Mouse (Mus musculus) hindbrain, embryonic 11.5 days (tissue): ENCODE measurements around the gene Hs6st3. TPM values are rescaled to one million over a fixed set of nuclear protein-coding genes. Genes with fewer than 3 reads are reported as not detected.

Experiments
- ATAC-seq: fragments of 200-750 bp; cut with Nextera tagmentation; 2 replicates; pipeline ENCODE4 v1.8.0; 2017; ENCODE audit warnings: mild to moderate bottlenecking, moderate TSS enrichment, moderate library complexity; ENCODE audit not compliant: low FRiP score
- DNase-seq: peaks from one replicate; pipeline ENCODE4 v3.0.0-alpha.2; 2015; ENCODE audit warnings: low spot score
- H3K27ac ChIP-seq: fragments of 300-500 bp; sonication (generic); 2 replicates; pipeline ENCODE4 v1.5.1; 2014; ENCODE audit warnings: mild to moderate bottlenecking, low read depth, low read length
- H3K27me3 ChIP-seq: fragments of 300-500 bp; sonication (generic); 2 replicates; pipeline ENCODE4 v1.6.1; 2014; ENCODE audit warnings: mild to moderate bottlenecking, low read length, moderate library complexity, mixed read lengths; ENCODE audit not compliant: control insufficient read depth, insufficient read depth
- H3K36me3 ChIP-seq: fragments of 300-500 bp; sonication (generic); 2 replicates; pipeline ENCODE4 v1.6.1; 2014; ENCODE audit warnings: mild to moderate bottlenecking, low read length, moderate library complexity, mixed read lengths; ENCODE audit not compliant: control insufficient read depth, insufficient read depth
- H3K4me1 ChIP-seq: fragments of 300-500 bp; sonication (generic); replicated peaks from 2 replicates; pipeline ENCODE4 v1.6.1; 2014; ENCODE audit warnings: low read length, mixed read lengths; ENCODE audit not compliant: control insufficient read depth, insufficient read depth
- H3K4me2 ChIP-seq: fragments of 300-500 bp; sonication (generic); replicated peaks from 2 replicates; pipeline ENCODE4 v1.6.1; 2014; ENCODE audit warnings: mild to moderate bottlenecking, low read depth, low read length
- H3K4me3 ChIP-seq: fragments of 300-500 bp; sonication (generic); 2 replicates; pipeline ENCODE4 v1.5.1; 2014; ENCODE audit warnings: low read depth, low read length
- H3K9ac ChIP-seq: fragments of 300-500 bp; sonication (generic); 2 replicates; pipeline ENCODE4 v1.6.1; 2014; ENCODE audit warnings: low read depth, low read length
- H3K9me3 ChIP-seq: fragments of 300-500 bp; sonication (generic); 2 replicates; pipeline ENCODE4 v1.6.1; 2016; ENCODE audit warnings: low read length; ENCODE audit not compliant: control insufficient read depth
- WGBS: fragments of 180-500 bp; shearing (Covaris S2); extraction: QIAGEN DNeasy Blood & Tissue Kit; methylation state at CpG from one replicate; pipeline ENCODE4 v1.1.7; 2014; 5-methylcytosine and 5-hydroxymethylcytosine counted together
- polyA plus RNA-seq: library from polyadenylated mRNA; unstranded; fragments of >200 nt; fragmentation: Nextera tagmentation; extraction: Ambion mirVana; gene quantifications from 2 replicates; pipeline ENCODE4 v1.2.1, GENCODE M21; 2014

Gene Hs6st3
- polyA plus RNA-seq, 1 experiment from 2014 or later, result 0.57 TPM

DNA sequence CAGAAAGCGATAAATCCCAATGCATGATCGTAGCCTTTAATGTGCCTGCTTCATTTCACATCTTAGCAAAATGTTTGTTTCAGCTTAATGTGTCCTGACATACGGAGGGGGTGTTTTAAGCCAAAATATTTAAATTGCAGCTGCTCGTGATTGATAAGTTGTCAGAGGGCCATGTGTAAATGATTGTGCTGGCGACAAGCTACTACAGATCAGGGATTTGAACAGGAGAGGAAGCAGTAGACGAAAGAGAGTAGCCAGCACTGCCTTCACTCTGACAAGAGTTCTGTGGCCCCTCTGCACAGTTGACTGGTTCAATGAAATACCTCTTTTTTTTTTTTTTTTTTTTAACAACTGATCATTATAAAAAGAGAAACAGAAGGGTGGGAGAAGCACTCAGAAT lies 587.0 kb downstream of the Hs6st3 start:
- no peaks in the 10 kb centered on the region for H3K9me3 ChIP-seq
- H3K4me3 ChIP-seq, result no peak overlapping the region
- 83% methylated on average over 6 of the region's 6 CpGs for WGBS
- no peaks in the 10 kb centered on the region for H3K4me1 ChIP-seq
- DNase-seq, result no peak
- no peaks in the 10 kb centered on the region for H3K36me3 ChIP-seq
- no peaks in the 10 kb centered on the region for H3K27me3 ChIP-seq
- H3K27ac ChIP-seq, result no peak overlapping the region
- ATAC-seq, result no peak
- no peak overlapping the region for H3K4me2 ChIP-seq
- H3K9ac ChIP-seq, result no peak overlapping the region

DNA sequence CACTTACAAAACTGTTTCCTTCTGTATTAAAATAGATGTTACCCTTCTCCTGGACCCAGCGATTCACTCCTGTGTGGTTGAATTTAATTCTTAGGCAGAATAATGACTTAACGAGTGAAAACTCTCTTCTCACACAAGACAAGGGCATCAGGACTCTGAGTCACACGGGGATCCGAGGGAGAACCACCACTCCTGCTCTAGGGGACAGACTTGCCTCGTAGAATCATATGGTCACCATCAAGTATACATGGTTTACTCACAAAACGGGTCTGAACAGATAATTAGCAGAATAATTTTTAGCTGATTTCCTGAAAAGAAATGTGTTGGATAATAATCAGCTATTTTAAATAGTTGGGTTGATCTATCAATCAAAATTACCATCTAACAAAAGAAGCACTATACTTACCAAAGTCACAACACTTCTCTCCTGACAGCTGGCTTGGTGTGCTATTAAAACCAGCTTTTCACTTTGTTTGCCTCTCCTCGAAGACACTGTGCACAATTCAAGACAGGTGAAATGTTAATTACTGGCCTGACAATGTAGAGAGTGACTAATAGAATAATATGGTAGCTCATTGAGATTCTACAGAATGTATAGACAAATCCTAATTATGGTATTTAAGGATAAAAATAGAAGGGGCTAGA lies 593.4 kb downstream of the Hs6st3 start:
- Histone ChIP-seq H3K4me2 (no peak overlapping the region), H3K9ac (no peak overlapping the region), H3K36me3 (no peaks in the 10 kb centered on the region), H3K4me3 (no peak overlapping the region), H3K27me3 (no peaks in the 10 kb centered on the region), H3K9me3 (no peaks in the 10 kb centered on the region), H3K27ac (no peak overlapping the region), H3K4me1 (no peaks in the 10 kb centered on the region)
- ATAC-seq (no peak), DNase-seq (no peak)
- WGBS, result 78% methylated on average over 7 of the region's 7 CpGs

DNA sequence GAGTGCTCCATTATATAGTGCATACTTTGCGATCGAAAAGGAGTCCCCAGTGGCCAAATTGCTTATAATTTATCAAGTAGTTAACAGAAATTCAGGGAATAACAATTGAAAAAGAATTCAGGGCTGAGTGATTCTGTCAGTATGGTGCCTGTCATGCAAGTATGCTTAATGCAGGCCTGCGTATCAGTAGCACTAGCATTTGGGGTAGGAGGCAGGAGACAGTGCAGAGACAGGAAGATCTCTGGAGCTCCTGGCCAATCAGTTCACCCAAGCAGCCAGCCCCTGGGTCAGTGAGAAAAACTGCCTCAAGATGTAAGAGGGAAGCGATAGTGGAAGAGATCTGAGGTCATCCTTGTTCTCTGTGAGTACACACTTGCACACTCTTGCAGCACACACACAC lies 594.1 kb downstream of the Hs6st3 start:
- no peaks in the 10 kb centered on the region for H3K36me3 ChIP-seq
- H3K27ac ChIP-seq, result no peak overlapping the region
- no peak overlapping the region for H3K9ac ChIP-seq
- H3K4me2 ChIP-seq, result no peak overlapping the region
- WGBS, result 88% methylated on average over 4 of the region's 4 CpGs
- DNase-seq (no peak), ATAC-seq (no peak)
- H3K9me3 ChIP-seq, result no peaks in the 10 kb centered on the region
- H3K4me1 ChIP-seq, result no peaks in the 10 kb centered on the region
- no peak overlapping the region for H3K4me3 ChIP-seq
- no peaks in the 10 kb centered on the region for H3K27me3 ChIP-seq

DNA sequence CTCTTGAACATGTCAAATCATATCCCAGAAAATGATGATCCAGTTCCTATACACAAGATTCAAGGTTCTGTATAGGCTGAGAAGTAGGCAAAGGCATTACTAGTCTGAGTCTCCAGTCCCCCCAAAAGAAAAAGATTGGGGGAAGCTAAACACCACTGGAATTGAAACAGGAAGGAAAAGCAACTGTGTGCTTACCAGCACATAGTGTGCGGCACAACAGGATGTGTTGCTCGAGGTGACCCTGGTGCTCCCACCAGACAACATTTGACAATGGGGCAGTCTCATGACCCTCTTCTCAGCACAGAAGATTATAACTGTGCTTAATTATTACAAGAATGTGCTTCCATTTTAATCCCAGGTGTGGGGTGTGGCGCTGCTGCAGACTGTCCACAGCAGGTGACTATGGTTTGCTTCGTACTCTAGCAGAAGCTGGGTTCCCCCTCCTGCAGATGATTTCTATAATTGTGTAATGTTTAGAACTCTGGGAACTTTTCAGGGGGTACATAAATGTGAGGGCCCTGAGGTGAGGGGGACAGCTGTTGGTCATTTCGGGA lies 599.3 kb downstream of the Hs6st3 start:
- Histone ChIP-seq H3K36me3 (no peaks in the 10 kb centered on the region), H3K4me1 (no peaks in the 10 kb centered on the region), H3K27me3 (no peaks in the 10 kb centered on the region), H3K4me2 (no peak overlapping the region), H3K4me3 (no peak overlapping the region), H3K9ac (no peak overlapping the region), H3K9me3 (no peaks in the 10 kb centered on the region), H3K27ac (no peak overlapping the region)
- 81% methylated on average over 5 of the region's 5 CpGs for WGBS
- DNase-seq, result no peak
- no peak for ATAC-seq

DNA sequence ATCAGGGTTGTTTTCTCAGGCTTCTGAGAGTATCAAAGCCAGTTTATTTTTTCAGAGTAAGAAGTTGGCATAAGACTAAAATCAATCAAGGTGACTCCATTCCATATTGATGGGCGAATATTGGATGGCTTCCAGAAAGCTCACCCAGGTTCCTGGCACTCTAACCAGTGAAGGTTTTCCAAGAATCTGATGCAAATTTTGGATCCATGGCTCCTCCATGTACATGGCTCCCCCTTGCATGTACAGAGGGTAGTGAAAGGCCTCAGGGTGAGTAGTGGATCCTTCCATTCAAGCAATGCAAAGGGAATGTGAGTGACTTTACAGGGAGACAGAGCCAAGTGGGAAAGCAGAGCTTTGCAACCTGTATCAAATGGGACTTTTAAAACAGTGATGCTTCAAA lies 603.6 kb downstream of the Hs6st3 start:
- WGBS, result 87% methylated on average over 1 of the region's 1 CpGs
- Histone ChIP-seq H3K4me3 (no peak overlapping the region), H3K4me1 (no peaks in the 10 kb centered on the region), H3K9ac (no peak overlapping the region), H3K27ac (no peak overlapping the region), H3K4me2 (no peak overlapping the region), H3K9me3 (no peaks in the 10 kb centered on the region), H3K36me3 (no peaks in the 10 kb centered on the region), H3K27me3 (no peaks in the 10 kb centered on the region)
- DNase-seq (no peak), ATAC-seq (no peak)

DNA sequence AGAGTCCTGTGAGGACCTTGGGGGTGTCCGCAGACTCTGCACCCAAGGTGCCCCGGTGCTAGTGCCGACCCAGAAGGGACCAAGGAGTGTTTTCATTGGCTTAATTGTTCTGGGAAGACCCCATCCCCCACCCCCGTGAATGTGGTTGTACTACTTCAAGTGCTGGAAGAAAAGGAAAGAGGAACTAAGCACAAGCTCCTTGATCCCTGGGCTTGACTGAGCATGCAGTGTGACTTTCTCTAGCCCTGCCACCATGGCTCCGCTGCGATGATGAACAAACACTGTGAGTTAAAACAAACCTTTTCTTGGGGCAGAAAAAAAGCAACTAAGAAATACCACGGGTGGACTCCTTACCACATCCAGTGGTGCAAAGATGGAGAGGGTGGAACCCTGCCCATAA lies 623.2 kb downstream of the Hs6st3 start:
- DNase-seq, result no peak
- WGBS, result 83% methylated on average over 7 of the region's 7 CpGs
- no peak overlapping the region for H3K9ac ChIP-seq

DNA sequence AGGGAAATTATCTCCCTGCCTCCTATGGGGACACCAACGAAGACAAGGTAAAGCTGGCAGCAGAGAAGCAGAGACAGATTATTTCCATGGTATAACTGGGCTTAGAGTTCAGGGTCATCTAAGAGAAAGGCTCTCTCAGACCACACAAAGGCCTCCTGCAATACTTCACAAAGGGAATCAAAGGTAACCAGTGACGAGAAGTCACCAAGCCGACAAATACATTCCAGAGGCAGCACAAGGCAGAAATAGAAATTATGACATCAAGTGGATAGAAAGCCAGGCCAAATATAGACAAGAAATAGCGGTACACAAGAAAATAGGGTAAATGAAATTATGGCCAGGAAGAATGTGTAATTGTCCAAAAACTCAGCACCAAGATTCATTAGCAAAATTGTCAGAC lies 633.9 kb downstream of the Hs6st3 start:
- H3K27ac ChIP-seq, result no peak overlapping the region
- no peak for DNase-seq
- H3K4me1 ChIP-seq, result no peaks in the 10 kb centered on the region
- H3K4me3 ChIP-seq, result no peak overlapping the region
- no peak overlapping the region for H3K4me2 ChIP-seq
- H3K27me3 ChIP-seq, result no peaks in the 10 kb centered on the region
- no peaks in the 10 kb centered on the region for H3K9me3 ChIP-seq
- ATAC-seq, result no peak
- 72% methylated on average over 4 of the region's 4 CpGs for WGBS
- H3K36me3 ChIP-seq, result no peaks in the 10 kb centered on the region
- no peak overlapping the region for H3K9ac ChIP-seq

More for the DNA sequence above, 623.2 kb downstream of the Hs6st3 start:
- no peak overlapping the region for H3K4me3 ChIP-seq
- no peaks in the 10 kb centered on the region for H3K9me3 ChIP-seq
- ATAC-seq, result no peak
- no peak overlapping the region for H3K4me2 ChIP-seq
- H3K4me1 ChIP-seq, result no peaks in the 10 kb centered on the region
- no peaks in the 10 kb centered on the region for H3K36me3 ChIP-seq
- no peak overlapping the region for H3K27ac ChIP-seq
- no peaks in the 10 kb centered on the region for H3K27me3 ChIP-seq

DNA sequence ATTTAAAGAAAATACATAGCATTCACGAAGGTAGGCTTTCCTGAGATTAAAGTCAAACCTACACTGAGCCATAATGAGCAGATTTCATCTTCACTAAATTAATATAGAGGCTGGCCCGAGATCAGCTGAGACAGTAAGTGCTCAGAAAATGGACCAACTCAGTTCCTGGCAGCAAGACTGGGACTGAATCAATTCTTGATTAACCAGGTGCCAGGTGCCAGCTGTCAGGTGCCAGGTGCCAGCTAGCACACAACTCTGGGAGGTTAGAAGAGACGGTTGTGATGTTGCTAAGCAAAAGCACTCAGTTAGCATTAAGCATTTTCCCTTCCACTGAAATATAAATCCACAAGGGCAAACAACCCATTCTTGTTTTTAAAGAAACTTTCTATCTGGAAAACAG lies 638.1 kb downstream of the Hs6st3 start:
- Histone ChIP-seq H3K4me1 (no peaks in the 10 kb centered on the region), H3K27ac (no peak overlapping the region), H3K36me3 (no peaks in the 10 kb centered on the region), H3K4me2 (no peak overlapping the region), H3K27me3 (no peaks in the 10 kb centered on the region), H3K4me3 (no peak overlapping the region), H3K9ac (no peak overlapping the region), H3K9me3 (no peaks in the 10 kb centered on the region)
- WGBS, result 81% methylated on average over 3 of the region's 3 CpGs
- no peak for ATAC-seq
- no peak for DNase-seq

DNA sequence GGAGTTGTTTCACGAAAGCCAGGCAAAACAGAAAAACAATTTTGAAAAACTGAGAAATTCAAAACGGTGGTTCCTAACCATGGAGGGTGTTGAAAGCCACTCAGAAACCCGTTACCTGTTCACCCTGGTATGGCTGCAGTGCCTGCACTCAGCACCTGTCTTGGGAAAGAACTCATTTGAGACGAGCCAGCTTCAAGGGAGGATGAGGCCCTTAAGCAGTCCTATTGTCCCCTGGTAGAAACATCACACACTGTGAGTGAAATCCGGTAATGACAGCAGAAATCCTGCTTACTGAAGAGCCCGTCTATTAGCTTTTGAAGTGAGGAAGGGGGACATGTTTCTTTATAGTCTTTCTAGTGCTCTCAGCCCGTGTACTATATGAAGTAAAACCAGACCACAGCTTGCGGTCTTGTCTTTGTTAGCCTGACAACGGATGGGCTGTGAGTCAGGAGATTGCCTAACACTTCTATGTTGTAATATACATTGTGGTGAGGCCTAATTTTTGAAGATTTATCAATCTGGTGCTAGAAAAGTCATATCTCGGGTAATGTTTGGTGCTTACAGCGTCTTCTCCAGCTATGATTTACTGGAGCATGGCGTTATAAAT lies 641.9 kb downstream of the Hs6st3 start:
- Histone ChIP-seq H3K4me3 (no peak overlapping the region), H3K4me2 (no peak overlapping the region), H3K9ac (no peak overlapping the region), H3K27me3 (no peaks in the 10 kb centered on the region), H3K27ac (no peak overlapping the region), H3K4me1 (no peaks in the 10 kb centered on the region), H3K9me3 (no peaks in the 10 kb centered on the region), H3K36me3 (no peaks in the 10 kb centered on the region)
- 81% methylated on average over 12 of the region's 12 CpGs for WGBS
- ATAC-seq, result no peak
- DNase-seq, result no peak
